Mouse (Mus musculus): ENCODE measurements at regions not wholly inside any gene's neighbourhood (a gene's known extent, or its start where the extent isn't known, plus 50 kb on each side); places are given as distances from the start of the nearest gene placed in this dataset.

GRCm38 (mm10) chr13:101860704-101861103 is 92.7 kb upstream of the Pik3r1 start:
- no peak overlapping the region for H3K4me3 ChIP-seq
- H3K27me3 ChIP-seq (ENCODE audit: insufficient read depth, poor library complexity, severe bottlenecking): no peaks in the 10 kb centered on the region
- H3K27ac ChIP-seq: no peak overlapping the region
- no peaks in the 10 kb centered on the region for H3K9me3 ChIP-seq
- DNase-seq (ENCODE audit: low spot score): no peak
- no peaks in the 10 kb centered on the region for H3K36me3 ChIP-seq
- H3K4me1 ChIP-seq (replicated peaks): no peaks in the 10 kb centered on the region
- WGBS: 89% methylated on average over 4 of the region's 4 CpGs

GRCm38 (mm10) chr13:101862011-101862410 is 94.0 kb upstream of the Pik3r1 start:
- no peaks in the 10 kb centered on the region for H3K36me3 ChIP-seq
- no peak overlapping the region for H3K27ac ChIP-seq
- no peak for DNase-seq (ENCODE audit: low spot score)
- no peak overlapping the region for H3K4me3 ChIP-seq
- no peaks in the 10 kb centered on the region for H3K9me3 ChIP-seq
- H3K4me1 ChIP-seq (replicated peaks): no peaks in the 10 kb centered on the region
- H3K27me3 ChIP-seq (ENCODE audit: insufficient read depth, poor library complexity, severe bottlenecking): no peaks in the 10 kb centered on the region
- 88% methylated on average over 13 of the region's 13 CpGs for WGBS

DNA sequence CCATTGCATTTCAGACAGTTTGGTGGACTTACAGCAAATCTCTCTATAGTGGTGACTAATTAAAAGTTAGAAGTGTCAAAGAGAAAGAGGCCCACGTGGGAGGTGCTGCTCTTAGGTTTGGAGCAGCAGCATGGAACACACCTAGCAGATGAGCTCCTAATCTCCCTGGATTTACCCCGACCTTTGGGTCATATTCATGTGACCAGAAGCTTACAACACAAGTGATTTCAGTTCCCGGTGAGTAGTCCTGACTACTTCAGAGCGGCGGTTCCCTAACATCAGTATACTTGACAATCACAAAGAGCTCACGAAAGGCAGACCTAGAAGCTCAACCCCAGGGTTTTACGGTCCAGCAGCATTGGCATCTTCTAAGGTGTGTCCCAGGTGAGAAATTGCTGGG is 95.0 kb upstream of the Pik3r1 start:
- DNase-seq (ENCODE audit: low spot score): no peak
- Histone ChIP-seq H3K36me3 (no peaks in the 10 kb centered on the region), H3K9me3 (no peaks in the 10 kb centered on the region), H3K4me1 (replicated peaks) (no peaks in the 10 kb centered on the region), H3K27me3 (ENCODE audit: insufficient read depth, poor library complexity, severe bottlenecking) (no peaks in the 10 kb centered on the region), H3K27ac (no peak overlapping the region), H3K4me3 (no peak overlapping the region)
- 86% methylated on average over 7 of the region's 7 CpGs for WGBS

DNA sequence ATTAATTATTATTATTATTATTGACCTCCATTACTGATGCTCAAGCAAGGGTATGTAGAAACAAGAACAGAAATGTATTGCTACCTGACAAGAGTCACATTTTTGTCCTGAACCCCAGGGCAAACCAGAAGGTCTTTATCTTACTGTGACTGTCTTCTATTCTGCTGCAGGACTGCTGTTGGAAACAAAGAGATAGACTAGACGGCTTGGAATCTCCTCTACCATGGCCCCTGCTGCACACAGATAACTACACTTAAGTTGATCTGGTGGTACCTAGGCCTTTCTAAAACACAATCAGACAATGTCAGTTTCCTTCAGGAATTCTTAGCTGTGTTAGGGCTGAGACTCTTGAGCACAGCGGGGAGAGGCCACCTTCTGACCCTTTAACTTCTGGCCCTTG is 95.6 kb upstream of the Pik3r1 start:
- 54% methylated on average over 2 of the region's 2 CpGs for WGBS

DNA sequence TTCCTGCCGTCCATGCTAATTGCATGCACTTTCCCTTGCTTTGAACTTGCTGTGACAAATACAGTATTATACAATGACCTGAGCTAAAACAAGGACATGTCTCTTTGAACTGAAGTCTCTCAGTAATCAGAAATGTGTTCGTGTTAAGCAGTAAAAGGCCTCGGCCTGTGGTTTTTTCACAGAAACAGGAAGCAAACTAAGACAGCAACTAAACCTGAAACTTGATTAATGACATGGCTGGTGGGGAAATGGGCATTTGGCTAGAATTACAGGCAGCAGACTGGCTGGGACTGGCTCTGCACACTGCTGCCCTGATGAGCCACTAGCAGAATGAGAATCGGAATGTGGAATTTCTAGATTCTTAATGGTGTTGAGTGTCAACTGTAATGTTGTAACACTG is 98.8 kb upstream of the Pik3r1 start:
- Histone ChIP-seq H3K4me1 (replicated peaks) (no peaks in the 10 kb centered on the region), H3K4me3 (no peak overlapping the region), H3K27me3 (ENCODE audit: insufficient read depth, poor library complexity, severe bottlenecking) (no peaks in the 10 kb centered on the region), H3K9me3 (no peaks in the 10 kb centered on the region), H3K27ac (no peak overlapping the region), H3K36me3 (no peaks in the 10 kb centered on the region)
- 75% methylated on average over 4 of the region's 4 CpGs for WGBS
- DNase-seq (ENCODE audit: low spot score): peak; percentile 8

More for the DNA sequence above, 95.6 kb upstream of the Pik3r1 start:
- Histone ChIP-seq H3K4me3 (no peak overlapping the region), H3K36me3 (no peaks in the 10 kb centered on the region), H3K27ac (no peak overlapping the region), H3K9me3 (no peaks in the 10 kb centered on the region), H3K27me3 (ENCODE audit: insufficient read depth, poor library complexity, severe bottlenecking) (no peaks in the 10 kb centered on the region), H3K4me1 (replicated peaks) (no peaks in the 10 kb centered on the region)
- no peak for DNase-seq (ENCODE audit: low spot score)

- no peaks in the 10 kb centered on the region for H3K36me3 ChIP-seq
- H3K4me1 ChIP-seq (replicated peaks): no peaks in the 10 kb centered on the region
- no peak overlapping the region for H3K4me3 ChIP-seq
- H3K27me3 ChIP-seq (ENCODE audit: insufficient read depth, poor library complexity, severe bottlenecking): no peaks in the 10 kb centered on the region
- DNase-seq (ENCODE audit: low spot score): no peak
- 94% methylated on average over 4 of the region's 4 CpGs for WGBS
- H3K27ac ChIP-seq: no peak overlapping the region
- H3K9me3 ChIP-seq: no peaks in the 10 kb centered on the region
Observed at GRCm38 (mm10) chr13:101874761-101875160, 106.7 kb upstream of the Pik3r1 start.

GRCm38 (mm10) chr13:101876069-101876468 is 108.1 kb upstream of the Pik3r1 start:
- DNase-seq (ENCODE audit: low spot score): no peak
- Histone ChIP-seq H3K4me1 (replicated peaks) (no peaks in the 10 kb centered on the region), H3K27ac (no peak overlapping the region), H3K4me3 (no peak overlapping the region), H3K27me3 (ENCODE audit: insufficient read depth, poor library complexity, severe bottlenecking) (no peaks in the 10 kb centered on the region), H3K36me3 (no peaks in the 10 kb centered on the region), H3K9me3 (no peaks in the 10 kb centered on the region)
- 88% methylated on average over 2 of the region's 2 CpGs for WGBS

- no peak overlapping the region for H3K27ac ChIP-seq
- H3K27me3 ChIP-seq (ENCODE audit: insufficient read depth, poor library complexity, severe bottlenecking): no peaks in the 10 kb centered on the region
- H3K4me1 ChIP-seq (replicated peaks): no peaks in the 10 kb centered on the region
- WGBS: 82% methylated on average over 3 of the region's 3 CpGs
- no peaks in the 10 kb centered on the region for H3K9me3 ChIP-seq
- DNase-seq (ENCODE audit: low spot score): no peak
- H3K36me3 ChIP-seq: no peaks in the 10 kb centered on the region
- no peak overlapping the region for H3K4me3 ChIP-seq
Observed at GRCm38 (mm10) chr13:101876601-101877000, 108.6 kb upstream of the Pik3r1 start.

DNA sequence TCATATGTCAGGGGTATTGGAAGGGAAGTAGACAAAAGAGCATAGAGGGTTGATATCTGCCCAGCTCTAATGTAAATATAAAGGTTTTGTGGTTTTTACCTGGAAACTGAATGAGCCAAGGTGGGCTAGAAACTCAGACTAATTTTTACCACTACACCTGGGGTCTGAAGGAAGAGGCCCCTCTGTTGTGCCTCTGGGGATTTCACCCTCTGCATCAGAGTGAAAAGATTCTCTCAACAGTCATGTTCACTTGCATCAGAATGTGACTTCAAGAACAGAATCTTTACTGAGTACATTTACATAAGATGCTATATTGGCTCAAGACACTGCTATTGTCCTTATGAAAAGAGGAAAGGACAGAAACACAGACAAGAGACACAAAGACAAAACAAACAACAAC is 110.2 kb upstream of the Pik3r1 start:
- Histone ChIP-seq H3K4me1 (replicated peaks) (no peaks in the 10 kb centered on the region), H3K36me3 (no peaks in the 10 kb centered on the region), H3K27me3 (ENCODE audit: insufficient read depth, poor library complexity, severe bottlenecking) (no peaks in the 10 kb centered on the region), H3K27ac (no peak overlapping the region), H3K4me3 (no peak overlapping the region), H3K9me3 (no peaks in the 10 kb centered on the region)
- DNase-seq (ENCODE audit: low spot score): no peak

GRCm38 (mm10) chr13:101879561-101880081 is 111.6 kb upstream of the Pik3r1 start:
- 79% methylated on average over 8 of the region's 8 CpGs for WGBS
- H3K27ac ChIP-seq: no peak overlapping the region
- no peak overlapping the region for H3K4me3 ChIP-seq
- H3K36me3 ChIP-seq: no peaks in the 10 kb centered on the region
- no peaks in the 10 kb centered on the region for H3K4me1 ChIP-seq (replicated peaks)
- DNase-seq (ENCODE audit: low spot score): no peak
- no peaks in the 10 kb centered on the region for H3K9me3 ChIP-seq
- H3K27me3 ChIP-seq (ENCODE audit: insufficient read depth, poor library complexity, severe bottlenecking): no peaks in the 10 kb centered on the region

DNA sequence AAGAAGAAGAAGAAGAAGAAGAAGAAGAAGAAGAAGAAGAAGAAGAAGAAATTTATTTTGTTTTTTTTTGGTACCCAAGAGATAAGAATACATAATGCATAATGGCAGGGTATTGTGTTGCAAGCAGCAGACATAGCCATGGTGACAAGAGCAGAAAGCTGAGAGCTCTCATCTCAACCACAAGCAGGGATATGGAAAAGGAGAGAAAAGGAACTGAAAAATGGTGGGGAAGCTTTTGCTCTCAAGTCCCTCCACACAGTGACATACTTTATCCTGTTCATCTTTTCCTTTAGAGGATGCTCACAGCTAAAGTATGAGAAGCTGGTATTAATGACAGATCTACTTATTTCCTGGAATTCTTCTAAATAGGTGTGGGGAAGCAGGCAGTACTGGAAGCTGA is 115.2 kb upstream of the Pik3r1 start:
- H3K27me3 ChIP-seq (ENCODE audit: insufficient read depth, poor library complexity, severe bottlenecking): no peaks in the 10 kb centered on the region
- no peaks in the 10 kb centered on the region for H3K36me3 ChIP-seq
- no peak for DNase-seq (ENCODE audit: low spot score)
- H3K9me3 ChIP-seq: no peaks in the 10 kb centered on the region
- no peaks in the 10 kb centered on the region for H3K4me1 ChIP-seq (replicated peaks)
- no peak overlapping the region for H3K4me3 ChIP-seq
- no peak overlapping the region for H3K27ac ChIP-seq

DNA sequence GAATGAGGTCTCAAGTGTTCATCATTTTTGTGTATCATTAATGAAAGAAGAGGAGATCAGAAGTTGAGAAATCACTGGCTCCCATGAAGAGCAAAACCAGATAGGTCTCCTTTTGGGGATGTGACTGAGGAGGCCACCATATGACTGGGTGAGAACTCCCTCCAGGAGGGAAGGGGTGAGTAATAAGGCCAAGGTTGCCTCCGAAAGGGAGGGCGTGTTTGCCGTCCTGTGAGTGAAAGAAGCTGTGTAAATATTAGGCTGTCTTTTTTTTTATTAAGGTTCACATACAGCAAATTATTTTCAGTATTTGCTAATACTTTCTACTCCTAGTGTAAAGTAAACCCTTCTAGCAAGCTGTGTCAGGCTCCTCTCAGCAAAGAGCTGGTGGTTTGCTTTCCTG is 116.7 kb upstream of the Pik3r1 start:
- Histone ChIP-seq H3K9me3 (no peaks in the 10 kb centered on the region), H3K36me3 (no peaks in the 10 kb centered on the region), H3K27me3 (ENCODE audit: insufficient read depth, poor library complexity, severe bottlenecking) (no peaks in the 10 kb centered on the region), H3K27ac (no peak overlapping the region), H3K4me1 (replicated peaks) (no peaks in the 10 kb centered on the region), H3K4me3 (no peak overlapping the region)
- 84% methylated on average over 3 of the region's 3 CpGs for WGBS
- no peak for DNase-seq (ENCODE audit: low spot score)

DNA sequence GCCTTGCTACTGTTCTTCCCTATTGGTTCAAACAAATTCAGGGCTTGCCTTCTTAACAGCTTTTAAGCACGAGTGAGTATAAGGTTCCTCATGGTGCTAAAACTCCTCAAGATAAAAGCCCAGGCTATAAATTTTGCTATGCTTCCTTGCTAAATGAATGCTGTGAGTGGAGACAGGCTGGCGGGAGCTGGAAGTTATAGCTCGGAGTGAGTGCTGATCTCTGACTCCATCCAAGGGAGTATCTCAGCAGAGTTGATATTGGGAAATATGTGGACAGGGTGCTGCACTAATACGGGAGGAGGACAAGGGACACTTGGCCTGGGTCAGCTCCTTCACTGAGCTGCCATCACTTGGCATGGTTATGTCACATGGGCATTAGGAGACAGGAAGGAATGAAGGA is 123.5 kb upstream of the Pik3r1 start:
- Histone ChIP-seq H3K4me3 (no peak overlapping the region), H3K36me3 (no peaks in the 10 kb centered on the region), H3K27ac (no peak overlapping the region), H3K9me3 (no peaks in the 10 kb centered on the region), H3K27me3 (ENCODE audit: insufficient read depth, poor library complexity, severe bottlenecking) (no peaks in the 10 kb centered on the region), H3K4me1 (replicated peaks) (peaks cover 8% of the 10 kb centered on the region; the same call in 1 of the 2 replicates)
- no peak for DNase-seq (ENCODE audit: low spot score)
- WGBS: 90% methylated on average over 4 of the region's 4 CpGs

DNA sequence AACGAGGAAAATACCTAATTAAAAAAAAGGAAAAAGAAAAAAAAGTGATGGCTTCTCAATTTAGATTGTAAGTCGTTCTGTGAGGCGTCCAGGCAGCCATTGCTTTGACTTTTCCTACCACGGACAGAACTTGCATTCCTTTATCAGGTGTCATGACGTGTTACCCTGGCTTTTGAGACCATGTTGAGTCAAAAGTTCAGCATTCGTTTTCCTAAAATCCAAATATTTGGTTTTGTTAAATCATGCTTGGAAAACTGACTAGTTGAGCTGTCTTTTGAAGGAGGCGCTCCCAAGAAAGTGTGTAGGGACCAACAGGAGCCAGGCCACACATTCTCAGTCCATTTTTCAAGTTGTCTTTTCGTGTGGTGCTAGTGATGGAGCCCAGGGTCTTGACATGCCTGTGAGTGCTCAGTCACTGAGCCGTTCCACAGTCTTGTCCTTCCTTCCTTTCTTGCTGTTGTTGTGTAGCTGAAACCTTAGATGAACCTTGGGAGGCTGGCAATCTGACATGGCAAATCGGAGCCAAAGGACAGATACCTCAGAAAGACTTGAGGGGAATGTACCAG is 125.1 kb upstream of the Pik3r1 start:
- H3K4me1 ChIP-seq (replicated peaks): peaks cover 8% of the 10 kb centered on the region; the same call in 1 of the 2 replicates
- WGBS: 88% methylated on average over 10 of the region's 10 CpGs
- no peak for DNase-seq (ENCODE audit: low spot score)

More for the DNA sequence above, 125.1 kb upstream of the Pik3r1 start:
- Histone ChIP-seq H3K36me3 (no peaks in the 10 kb centered on the region), H3K27me3 (ENCODE audit: insufficient read depth, poor library complexity, severe bottlenecking) (no peaks in the 10 kb centered on the region), H3K4me3 (no peak overlapping the region), H3K9me3 (no peaks in the 10 kb centered on the region), H3K27ac (no peak overlapping the region)
